Mouse (Mus musculus) hematopoietic multipotent progenitor cell, adult 10-12 weeks (in vitro differentiated cells): ENCODE data around the gene Bloc1s3. TPM values are rescaled to one million over a fixed set of nuclear protein-coding genes. Genes with fewer than 3 reads are reported as not detected.

Experiments used
- polyA plus RNA-seq: library from polyadenylated mRNA; stranded (reverse); fragments of >175 nt; gene quantifications from 2 replicates; pipeline ENCODE4 v1.2.3, GENCODE M21; 2012; ENCODE audit warnings: low replicate concordance

Gene Bloc1s3
- 6.4 and 11.8 TPM in 2 replicates for polyA plus RNA-seq

GRCm38 (mm10) chr7:19508150-19508923 lies at the start of gene Bloc1s3, which contains the start of gene Trappc6a:
Gene Bloc1s3 (minus strand): TSS chr7:19508367.
Gene Trappc6a (plus strand): TSS chr7:19508395.

GRCm38 (mm10) chr7:19517652-19518365 lies 9.6 kb upstream of the Bloc1s3 start, which contains the start of gene Nkpd1:
Gene Nkpd1 (plus strand): TSS chr7:19517838.

GRCm38 (mm10) chr7:19462884-19463381 lies 45.2 kb downstream of the Bloc1s3 start, which contains the start of gene Exoc3l2:
Gene Exoc3l2 (plus strand): TSS chr7:19463331.

GRCm38 (mm10) chr7:19458591-19459111 lies 49.5 kb downstream of the Bloc1s3 start, which contains the start of gene Mark4:
Gene Mark4 (minus strand): TSS chr7:19458821.

Other genes with a start within 250 kb of the Bloc1s3 start
- 536 and 1,501 TPM in 2 replicates for gene Vasp, start 236.6 kb downstream of the Bloc1s3 start, polyA plus RNA-seq
- gene Ppm1n, start 228.3 kb downstream of the Bloc1s3 start, polyA plus RNA-seq, result 2.9 and 4.4 TPM in 2 replicates
- 0.56 and 0.73 TPM in 2 replicates for gene Rtn2, start 225.7 kb downstream of the Bloc1s3 start, polyA plus RNA-seq
- 4.3 and 21.6 TPM in 2 replicates for gene Fosb, start 198.3 kb downstream of the Bloc1s3 start, polyA plus RNA-seq
- 62.5 and 86.1 TPM in 2 replicates for gene Ercc1, start 163.6 kb downstream of the Bloc1s3 start, polyA plus RNA-seq
- gene Cd3eap, start 148.9 kb downstream of the Bloc1s3 start, polyA plus RNA-seq, result 17.3 and 29.4 TPM in 2 replicates
- gene Ppp1r13l, start 148.6 kb downstream of the Bloc1s3 start, polyA plus RNA-seq, result 3.5 and 5.2 TPM in 2 replicates
- gene Ercc2, start 126.4 kb downstream of the Bloc1s3 start, polyA plus RNA-seq, result 45.3 and 46.8 TPM in 2 replicates
- gene Klc3, start 104.3 kb downstream of the Bloc1s3 start, polyA plus RNA-seq, result 4.3 and 9.4 TPM in 2 replicates
- 1.1 and 1.4 TPM in 2 replicates for gene Ckm, start 103.6 kb downstream of the Bloc1s3 start, polyA plus RNA-seq
- 42.9 and 128 TPM in 2 replicates for gene Mark4, start 49.5 kb downstream of the Bloc1s3 start, polyA plus RNA-seq
- gene Exoc3l2, start 45.0 kb downstream of the Bloc1s3 start, polyA plus RNA-seq, result 0.49 and 1.7 TPM in 2 replicates
- 95.1 and 103 TPM in 2 replicates for gene Trappc6a, start within 50 bp of the Bloc1s3 start, polyA plus RNA-seq
- gene Nkpd1, start 9.5 kb upstream of the Bloc1s3 start, polyA plus RNA-seq, result 0.17 and 0.35 TPM in 2 replicates
- 98.9 and 130 TPM in 2 replicates for gene Ppp1r37, start 54.7 kb upstream of the Bloc1s3 start, polyA plus RNA-seq
- 44.9 and 45.6 TPM in 2 replicates for gene Zfp296, start 68.9 kb upstream of the Bloc1s3 start, polyA plus RNA-seq
- gene Gemin7, start 69.2 kb upstream of the Bloc1s3 start, polyA plus RNA-seq, result 63.4 and 92.7 TPM in 2 replicates
- gene Clasrp, start 96.1 kb upstream of the Bloc1s3 start, polyA plus RNA-seq, result 111 and 288 TPM in 2 replicates
- gene Relb, start 121.1 kb upstream of the Bloc1s3 start, polyA plus RNA-seq, result 52.9 and 128 TPM in 2 replicates
- 105 and 205 TPM in 2 replicates for gene Clptm1, start 156.7 kb upstream of the Bloc1s3 start, polyA plus RNA-seq
- 1.4 and 6.6 TPM in 2 replicates for gene Apoc2, start 169.6 kb upstream of the Bloc1s3 start, polyA plus RNA-seq
- 2.7 TPM in 1 of 2 replicates, not detected in the other for gene Gm44805, start 173.1 kb upstream of the Bloc1s3 start, polyA plus RNA-seq
- 0.61 TPM in 1 of 2 replicates, not detected in the other for gene Apoc4, start 173.1 kb upstream of the Bloc1s3 start, polyA plus RNA-seq
- 0.67 and 8.3 TPM in 2 replicates for gene Apoc1, start 184.3 kb upstream of the Bloc1s3 start, polyA plus RNA-seq
- gene Apoe, start 190.8 kb upstream of the Bloc1s3 start, polyA plus RNA-seq, result 752 and 1,634 TPM in 2 replicates
- gene Tomm40, start 207.1 kb upstream of the Bloc1s3 start, polyA plus RNA-seq, result 85.0 and 96.7 TPM in 2 replicates
- 1.8 and 3.7 TPM in 2 replicates for gene Nectin2, start 242.1 kb upstream of the Bloc1s3 start, polyA plus RNA-seq